Mouse (Mus musculus): ENCODE measurements around the gene Lama1. TPM values are rescaled to one million over a fixed set of nuclear protein-coding genes. Genes with fewer than 3 reads are reported as not detected.

Lama1 gene
- polyA plus RNA-seq, 1 experiment, result not detected

GRCm38 (mm10) chr17:67764167-67764871, 67.3 kb downstream of the Lama1 start:
- TF ChIP-seq POLR2A (IDR thresholded peaks at IDR 0.05; ENCODE audit: borderline replicate concordance, control insufficient read depth, low read depth, low read length) (no peak), CTCF (IDR thresholded peaks at IDR 0.05; ENCODE audit: control insufficient read depth, insufficient read depth, low read length) (no peak)
- Histone ChIP-seq H3K4me1 (ENCODE audit: control insufficient read depth, insufficient read depth, low read length) (no peaks in the 10 kb centered on the region), H3K27ac (ENCODE audit: control insufficient read depth, insufficient read depth, low read depth, low read length, poor library complexity) (no peak overlapping the region), H3K4me3 (replicated peaks; ENCODE audit: control insufficient read depth, low read depth, low read length) (no peak overlapping the region)
- 86% methylated on average over 9 of the region's 9 CpGs for WGBS

- Histone ChIP-seq H3K4me1 (ENCODE audit: control insufficient read depth, insufficient read depth, low read length) (no peaks in the 10 kb centered on the region), H3K27ac (ENCODE audit: control insufficient read depth, insufficient read depth, low read depth, low read length, poor library complexity) (no peak overlapping the region), H3K4me3 (replicated peaks; ENCODE audit: control insufficient read depth, low read depth, low read length) (no peak overlapping the region)
- 82% methylated on average over 8 of the region's 8 CpGs for WGBS
- TF ChIP-seq CTCF (IDR thresholded peaks at IDR 0.05; ENCODE audit: control insufficient read depth, insufficient read depth, low read length), result no peak
- TF ChIP-seq POLR2A (IDR thresholded peaks at IDR 0.05; ENCODE audit: borderline replicate concordance, control insufficient read depth, low read depth, low read length), result no peak
These were observed 76.5 kb downstream of the Lama1 start for GRCm38 (mm10) chr17:67773608-67774007.

DNA sequence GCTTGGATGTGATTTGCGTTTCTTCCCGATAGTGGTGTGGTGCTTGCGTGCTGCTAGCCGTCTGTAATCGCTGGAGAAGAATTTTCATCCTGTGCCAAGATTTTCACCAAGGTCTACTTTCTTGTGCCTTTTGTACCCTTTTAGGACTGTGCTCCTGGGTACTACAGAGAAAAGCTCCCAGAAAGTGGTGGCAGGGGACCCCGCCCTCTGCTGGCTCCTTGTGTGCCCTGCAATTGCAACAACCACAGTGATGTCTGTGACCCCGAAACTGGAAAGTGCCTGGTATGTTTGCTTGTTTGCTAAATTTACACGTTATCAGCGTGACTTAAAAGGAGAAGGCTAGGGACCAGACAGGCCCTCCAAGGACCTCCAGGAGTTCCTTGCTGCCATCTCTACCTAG, 79.7 kb downstream of the Lama1 start:
- WGBS, result 58% methylated on average over 9 of the region's 9 CpGs
- H3K4me1 ChIP-seq (ENCODE audit: control insufficient read depth, insufficient read depth, low read length), result no peaks in the 10 kb centered on the region
- H3K27ac ChIP-seq (ENCODE audit: control insufficient read depth, insufficient read depth, low read depth, low read length, poor library complexity), result no peak overlapping the region
- TF ChIP-seq POLR2A (IDR thresholded peaks at IDR 0.05; ENCODE audit: borderline replicate concordance, control insufficient read depth, low read depth, low read length) (no peak), CTCF (IDR thresholded peaks at IDR 0.05; ENCODE audit: control insufficient read depth, insufficient read depth, low read length) (no peak)
- no peak overlapping the region for H3K4me3 ChIP-seq (replicated peaks; ENCODE audit: control insufficient read depth, low read depth, low read length)

DNA sequence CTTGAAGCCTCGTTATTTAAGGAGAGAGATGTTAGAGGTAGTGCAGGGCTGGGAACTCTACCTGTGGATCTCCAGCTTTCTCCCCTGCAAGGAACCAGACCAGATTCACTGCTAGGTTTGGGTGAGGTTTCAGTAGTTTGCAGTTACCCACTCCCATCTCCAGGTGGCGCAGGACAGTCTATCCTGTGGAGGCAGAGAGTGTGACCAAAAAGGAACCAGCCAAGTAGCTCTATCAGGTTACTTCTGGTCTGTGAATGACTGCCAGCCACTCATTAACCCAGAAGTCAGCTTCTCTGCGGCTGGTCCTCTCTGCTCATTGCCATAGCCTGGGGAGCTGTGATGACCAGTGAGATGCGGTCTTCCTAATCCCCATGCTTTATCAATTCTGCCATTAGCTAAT, 82.8 kb downstream of the Lama1 start:
- WGBS, result 58% methylated on average over 4 of the region's 4 CpGs
- no peak overlapping the region for H3K27ac ChIP-seq (ENCODE audit: control insufficient read depth, insufficient read depth, low read depth, low read length, poor library complexity)
- TF ChIP-seq CTCF (IDR thresholded peaks at IDR 0.05; ENCODE audit: control insufficient read depth, insufficient read depth, low read length) (no peak), POLR2A (IDR thresholded peaks at IDR 0.05; ENCODE audit: borderline replicate concordance, control insufficient read depth, low read depth, low read length) (no peak)
- H3K4me3 ChIP-seq (replicated peaks; ENCODE audit: control insufficient read depth, low read depth, low read length), result no peak overlapping the region
- no peaks in the 10 kb centered on the region for H3K4me1 ChIP-seq (ENCODE audit: control insufficient read depth, insufficient read depth, low read length)

GRCm38 (mm10) chr17:67791091-67791490, 94.0 kb downstream of the Lama1 start:
- 87% methylated on average over 10 of the region's 10 CpGs for WGBS
- Histone ChIP-seq H3K27ac (ENCODE audit: control insufficient read depth, insufficient read depth, low read depth, low read length, poor library complexity) (no peak overlapping the region), H3K4me3 (replicated peaks; ENCODE audit: control insufficient read depth, low read depth, low read length) (no peak overlapping the region), H3K4me1 (ENCODE audit: control insufficient read depth, insufficient read depth, low read length) (no peaks in the 10 kb centered on the region)
- TF ChIP-seq POLR2A (IDR thresholded peaks at IDR 0.05; ENCODE audit: borderline replicate concordance, control insufficient read depth, low read depth, low read length) (no peak), CTCF (IDR thresholded peaks at IDR 0.05; ENCODE audit: control insufficient read depth, insufficient read depth, low read length) (no peak)

DNA sequence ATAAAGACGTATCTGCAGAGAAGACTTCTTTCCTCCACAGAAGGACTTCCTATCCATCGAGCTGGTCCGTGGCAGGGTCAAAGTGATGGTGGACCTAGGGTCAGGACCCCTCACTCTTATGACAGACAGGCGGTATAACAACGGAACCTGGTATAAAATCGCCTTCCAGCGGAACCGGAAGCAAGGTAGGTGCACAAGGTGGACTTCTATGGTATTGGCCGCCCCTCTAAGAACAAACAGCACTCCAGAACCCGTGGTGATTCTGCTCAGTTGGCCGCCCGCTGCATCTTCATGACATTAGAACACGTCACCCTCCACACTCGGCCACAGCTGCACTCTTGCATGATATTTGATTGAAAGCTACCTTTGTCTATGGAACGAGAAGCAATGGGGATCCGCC, 112.1 kb downstream of the Lama1 start:
- Histone ChIP-seq H3K4me3 (replicated peaks; ENCODE audit: control insufficient read depth, low read depth, low read length) (no peak overlapping the region), H3K4me1 (ENCODE audit: control insufficient read depth, insufficient read depth, low read length) (no peaks in the 10 kb centered on the region), H3K27ac (ENCODE audit: control insufficient read depth, insufficient read depth, low read depth, low read length, poor library complexity) (no peak overlapping the region)
- WGBS, result 86% methylated on average over 16 of the region's 16 CpGs
- TF ChIP-seq POLR2A (IDR thresholded peaks at IDR 0.05; ENCODE audit: borderline replicate concordance, control insufficient read depth, low read depth, low read length) (no peak), CTCF (IDR thresholded peaks at IDR 0.05; ENCODE audit: control insufficient read depth, insufficient read depth, low read length) (no peak)

DNA sequence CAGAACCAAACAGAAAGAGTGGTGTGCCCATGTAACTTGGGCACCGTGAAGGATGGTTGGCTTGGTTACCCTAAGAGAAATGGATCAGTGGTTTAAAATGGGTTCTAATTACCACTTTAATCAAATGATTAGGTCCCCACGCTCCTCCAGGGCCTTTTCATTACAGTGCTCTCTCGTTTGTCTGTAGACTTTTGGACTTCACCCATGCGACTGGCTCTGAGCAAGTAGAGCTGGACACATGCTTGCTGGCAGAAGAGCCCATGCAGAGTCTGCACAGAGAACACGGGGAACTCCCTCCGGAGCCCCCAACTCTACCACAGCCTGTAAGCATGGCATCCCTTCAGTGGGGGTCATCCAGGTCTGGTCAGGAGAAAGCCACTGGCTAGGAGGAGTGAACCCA, 116.6 kb downstream of the Lama1 start:
- Histone ChIP-seq H3K4me1 (ENCODE audit: control insufficient read depth, insufficient read depth, low read length) (no peaks in the 10 kb centered on the region), H3K27ac (ENCODE audit: control insufficient read depth, insufficient read depth, low read depth, low read length, poor library complexity) (no peak overlapping the region), H3K4me3 (replicated peaks; ENCODE audit: control insufficient read depth, low read depth, low read length) (no peak overlapping the region)
- 83% methylated on average over 6 of the region's 6 CpGs for WGBS
- no peak for TF ChIP-seq CTCF (IDR thresholded peaks at IDR 0.05; ENCODE audit: control insufficient read depth, insufficient read depth, low read length)
- no peak for TF ChIP-seq POLR2A (IDR thresholded peaks at IDR 0.05; ENCODE audit: borderline replicate concordance, control insufficient read depth, low read depth, low read length)

DNA sequence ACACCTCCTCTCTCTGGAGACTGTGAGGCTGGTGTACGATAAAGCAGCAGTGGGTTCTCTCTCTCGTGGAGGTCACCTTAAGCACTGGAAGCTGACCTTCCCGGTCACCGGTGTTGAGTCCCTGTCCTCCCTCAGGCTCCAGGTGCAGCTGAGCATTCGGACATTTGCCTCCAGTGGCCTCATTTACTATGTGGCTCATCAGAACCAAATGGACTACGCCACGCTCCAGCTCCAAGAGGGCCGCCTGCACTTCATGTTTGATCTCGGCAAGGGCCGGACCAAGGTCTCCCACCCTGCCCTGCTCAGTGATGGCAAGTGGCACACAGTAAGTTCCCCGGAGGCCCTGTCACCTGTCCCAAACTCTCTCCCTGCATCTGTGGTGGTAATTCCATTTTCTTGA, 118.7 kb downstream of the Lama1 start:
- Histone ChIP-seq H3K4me1 (ENCODE audit: control insufficient read depth, insufficient read depth, low read length) (no peaks in the 10 kb centered on the region), H3K4me3 (replicated peaks; ENCODE audit: control insufficient read depth, low read depth, low read length) (no peak overlapping the region), H3K27ac (ENCODE audit: control insufficient read depth, insufficient read depth, low read depth, low read length, poor library complexity) (no peak overlapping the region)
- WGBS, result 87% methylated on average over 11 of the region's 11 CpGs
- no peak for TF ChIP-seq CTCF (IDR thresholded peaks at IDR 0.05; ENCODE audit: control insufficient read depth, insufficient read depth, low read length)
- no peak for TF ChIP-seq POLR2A (IDR thresholded peaks at IDR 0.05; ENCODE audit: borderline replicate concordance, control insufficient read depth, low read depth, low read length)

DNA sequence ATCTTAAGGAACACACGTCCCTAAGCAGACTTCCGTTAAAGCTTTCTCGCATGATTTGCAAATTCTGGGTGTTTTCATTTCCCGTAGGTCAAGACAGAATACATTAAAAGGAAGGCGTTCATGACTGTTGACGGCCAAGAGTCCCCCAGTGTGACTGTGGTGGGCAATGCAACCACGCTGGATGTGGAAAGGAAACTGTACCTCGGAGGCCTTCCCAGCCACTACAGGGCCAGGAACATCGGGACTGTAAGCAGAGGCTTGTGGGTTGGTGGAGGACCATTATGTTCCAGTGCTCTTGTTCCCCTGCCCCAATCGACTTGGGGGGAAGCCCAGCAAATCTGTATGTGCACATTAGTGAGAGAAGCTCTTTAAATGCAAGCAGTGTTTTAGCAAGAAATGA, 119.9 kb downstream of the Lama1 start:
- no peak for TF ChIP-seq POLR2A (IDR thresholded peaks at IDR 0.05; ENCODE audit: borderline replicate concordance, control insufficient read depth, low read depth, low read length)
- no peak for TF ChIP-seq CTCF (IDR thresholded peaks at IDR 0.05; ENCODE audit: control insufficient read depth, insufficient read depth, low read length)
- no peak overlapping the region for H3K27ac ChIP-seq (ENCODE audit: control insufficient read depth, insufficient read depth, low read depth, low read length, poor library complexity)
- no peaks in the 10 kb centered on the region for H3K4me1 ChIP-seq (ENCODE audit: control insufficient read depth, insufficient read depth, low read length)
- WGBS, result 82% methylated on average over 10 of the region's 10 CpGs
- no peak overlapping the region for H3K4me3 ChIP-seq (replicated peaks; ENCODE audit: control insufficient read depth, low read depth, low read length)
